Mouse (Mus musculus): ENCODE measurements around the gene Ttc7b.
A peak's percentile ranks its signal among the peaks of the same experiment; 100 is the strongest.

Gene Ttc7b

DNA sequence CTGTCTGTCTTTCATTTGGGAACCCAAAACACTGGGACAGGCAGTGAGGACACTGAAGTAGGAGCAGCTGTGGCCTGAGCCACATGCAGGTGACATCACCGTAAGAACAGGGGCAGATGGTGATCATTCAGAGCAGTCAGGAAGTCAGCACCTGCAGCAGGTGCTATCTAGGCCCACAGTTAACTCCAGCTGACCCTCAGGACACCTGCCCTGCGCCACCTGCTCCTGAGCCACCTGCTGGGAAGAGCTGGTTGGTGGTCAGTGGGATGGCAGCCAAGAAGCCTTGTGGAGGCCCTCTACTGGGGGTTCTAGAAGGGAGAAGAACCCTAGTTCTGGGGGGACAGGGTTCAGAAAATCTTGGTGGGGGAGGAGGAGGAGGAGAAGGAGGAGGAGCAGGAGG, 216.3 kb downstream of the Ttc7b start:
- DNase-seq (ENCODE audit: low spot score), result no peak

GRCm38 (mm10) chr12:100303141-100303540, 217.5 kb downstream of the Ttc7b start:
- no peak for DNase-seq (ENCODE audit: low spot score)

DNA sequence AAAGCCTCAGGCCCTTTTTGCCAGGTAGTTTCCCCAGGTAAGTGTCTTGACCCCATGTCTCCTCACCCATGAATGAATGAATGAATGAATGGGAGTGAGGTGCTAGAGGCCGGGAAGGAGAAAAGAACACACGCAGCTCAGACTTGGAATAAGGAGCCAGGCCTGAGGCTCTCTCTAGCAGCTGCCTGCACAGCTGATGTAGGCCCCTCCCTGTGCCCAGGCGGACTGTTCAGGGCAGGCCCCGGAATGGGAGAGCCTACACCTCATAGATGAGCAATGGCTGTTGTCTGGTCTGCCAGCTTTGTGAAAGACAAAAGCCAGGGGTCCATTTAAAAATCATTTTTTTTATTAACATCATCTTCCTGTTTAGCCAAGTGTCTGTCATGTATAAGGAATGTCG, 220.2 kb downstream of the Ttc7b start:
- DNase-seq (ENCODE audit: low spot score), result no peak

GRCm38 (mm10) chr12:100299322-100299726, 221.3 kb downstream of the Ttc7b start:
- no peak for DNase-seq (ENCODE audit: low spot score)

DNA sequence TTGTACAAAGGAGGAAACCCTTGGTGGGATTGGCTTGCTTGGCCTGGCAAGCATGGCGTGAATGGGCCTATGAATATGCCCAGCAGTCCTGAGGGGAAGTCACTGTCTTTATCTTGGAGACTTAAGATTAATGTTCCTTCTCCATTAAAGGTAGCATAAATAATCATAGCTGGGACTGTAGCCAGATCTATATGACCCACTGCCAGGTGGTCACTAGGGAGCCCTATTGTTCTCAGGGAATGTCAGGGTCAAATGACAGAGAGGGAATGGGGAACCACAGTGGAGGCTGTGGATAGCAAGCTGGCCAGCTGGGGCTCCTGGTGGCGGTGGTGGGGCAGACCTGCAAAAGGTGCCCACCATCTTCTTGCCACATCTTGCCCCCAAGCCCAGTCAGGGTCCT, 221.8 kb downstream of the Ttc7b start:
- DNase-seq (ENCODE audit: low spot score), result no peak

GRCm38 (mm10) chr12:100297961-100298360, 222.7 kb downstream of the Ttc7b start:
- DNase-seq (ENCODE audit: low spot score), result no peak

DNA sequence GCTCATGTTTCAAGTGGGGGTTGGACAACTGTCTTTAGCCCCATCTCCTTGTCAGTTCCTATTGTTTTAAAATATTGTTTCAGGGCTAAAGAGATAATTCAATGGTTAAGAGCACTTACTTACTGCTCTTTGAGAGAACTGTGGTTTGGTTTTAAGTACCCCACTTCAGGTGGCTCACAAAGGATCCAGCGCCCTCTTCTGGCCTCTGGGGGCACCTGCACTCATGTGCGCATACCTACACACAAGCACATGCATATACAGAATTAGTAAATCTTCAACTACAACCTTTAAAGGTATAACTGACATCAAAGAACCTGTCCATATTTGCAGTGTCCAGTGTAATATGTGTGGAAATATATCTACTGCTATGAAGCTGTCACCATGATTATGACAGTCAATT, 226.2 kb downstream of the Ttc7b start:
- DNase-seq (ENCODE audit: low spot score), result no peak

- DNase-seq (ENCODE audit: low spot score), result no peak
Observed at GRCm38 (mm10) chr12:100293956-100294355, 226.7 kb downstream of the Ttc7b start.

DNA sequence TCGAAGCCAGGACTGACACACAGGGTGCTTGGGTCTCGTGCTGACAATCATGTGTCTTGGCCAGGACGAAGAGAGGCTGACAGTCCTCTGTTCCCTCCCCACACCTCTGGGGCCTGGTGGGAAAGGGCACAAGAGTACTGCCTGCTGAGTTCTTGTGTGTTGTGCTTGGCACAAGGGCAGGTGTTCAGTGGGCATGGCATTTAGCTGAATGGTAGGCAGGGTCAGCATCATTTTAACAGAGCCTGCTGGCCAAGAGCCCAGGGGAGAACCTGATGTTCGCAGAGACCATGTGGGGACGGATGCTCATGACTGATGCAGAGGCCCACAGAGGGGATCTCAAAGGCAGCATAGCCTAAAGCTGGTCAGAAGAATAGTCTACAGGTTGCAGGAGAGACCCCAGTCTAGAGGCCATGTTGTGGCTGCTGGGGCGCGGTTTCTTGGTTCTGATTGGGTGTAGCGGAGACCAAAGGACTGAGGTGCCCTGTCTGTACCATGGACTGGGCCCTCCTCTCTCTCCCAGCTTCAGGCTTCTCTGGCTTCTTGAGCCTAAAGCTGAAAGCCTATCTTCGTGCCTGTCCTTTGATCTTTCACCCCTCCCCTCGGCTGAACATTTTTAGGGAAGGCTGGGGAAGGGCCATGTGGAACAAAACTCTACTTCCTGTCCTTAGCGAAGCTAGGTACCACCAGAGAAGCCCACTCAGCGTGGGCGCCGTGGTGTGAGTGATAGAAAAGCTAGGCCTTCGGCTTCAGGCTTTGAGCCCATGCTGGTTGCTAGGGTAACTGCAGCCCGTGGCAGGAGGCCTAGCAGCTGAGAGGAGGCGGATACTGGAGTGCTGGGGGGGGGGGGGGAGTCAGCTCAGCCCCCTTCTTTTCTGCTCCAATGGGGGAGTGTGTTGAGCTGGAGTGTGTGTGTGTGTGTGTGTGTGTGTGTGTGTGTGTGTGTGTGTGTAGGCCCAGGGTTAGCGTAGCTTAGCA, 229.6 kb downstream of the Ttc7b start:
- DNase-seq (ENCODE audit: low spot score), result no peak

DNA sequence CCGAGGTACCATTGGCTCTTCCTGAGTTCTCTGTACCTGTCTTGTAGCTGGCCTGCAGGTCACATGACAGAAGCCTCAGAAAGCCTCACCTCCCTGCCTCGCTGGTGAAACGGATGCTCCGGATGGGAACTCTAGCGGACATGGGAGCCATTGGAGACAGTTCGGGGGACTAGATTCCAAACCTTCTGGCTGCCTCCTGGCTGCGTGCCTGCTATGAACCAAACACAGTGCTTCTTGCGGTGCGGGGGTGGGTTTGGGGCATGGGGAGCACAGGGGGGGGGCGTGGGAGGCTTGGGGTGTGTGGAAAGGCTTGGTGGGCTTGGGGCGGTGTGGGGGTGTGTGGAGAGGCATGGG, 230.5 kb downstream of the Ttc7b start:
- no peak for DNase-seq (ENCODE audit: low spot score)

GRCm38 (mm10) chr12:100289267-100290177, 231.1 kb downstream of the Ttc7b start:
- no peak for DNase-seq (ENCODE audit: low spot score)

- DNase-seq (ENCODE audit: low spot score), result no peak
Observed at GRCm38 (mm10) chr12:100288018-100288417, 232.6 kb downstream of the Ttc7b start.

GRCm38 (mm10) chr12:100287565-100287964, 233.1 kb downstream of the Ttc7b start:
- DNase-seq (ENCODE audit: low spot score), result no peak

DNA sequence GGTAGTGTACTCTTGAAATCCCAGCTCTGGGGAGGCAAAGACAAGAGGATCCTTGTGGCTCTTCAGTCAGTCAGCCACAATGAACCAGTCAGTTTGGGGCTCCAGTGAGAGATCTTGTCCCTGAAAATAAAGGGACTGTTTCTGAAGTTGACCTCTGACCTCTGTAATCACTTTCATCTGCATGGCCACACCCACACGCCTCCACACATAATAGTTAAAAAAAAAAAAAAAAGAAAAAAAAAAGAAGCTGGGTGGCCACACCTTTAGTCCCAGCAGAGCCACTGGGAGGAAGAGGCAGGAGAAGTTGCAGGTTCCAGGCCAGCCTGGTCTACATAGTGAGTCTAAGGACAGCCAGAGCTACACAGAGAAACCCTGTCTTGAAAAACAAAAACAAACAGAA, 237.3 kb downstream of the Ttc7b start:
- no peak for DNase-seq (ENCODE audit: low spot score)

DNA sequence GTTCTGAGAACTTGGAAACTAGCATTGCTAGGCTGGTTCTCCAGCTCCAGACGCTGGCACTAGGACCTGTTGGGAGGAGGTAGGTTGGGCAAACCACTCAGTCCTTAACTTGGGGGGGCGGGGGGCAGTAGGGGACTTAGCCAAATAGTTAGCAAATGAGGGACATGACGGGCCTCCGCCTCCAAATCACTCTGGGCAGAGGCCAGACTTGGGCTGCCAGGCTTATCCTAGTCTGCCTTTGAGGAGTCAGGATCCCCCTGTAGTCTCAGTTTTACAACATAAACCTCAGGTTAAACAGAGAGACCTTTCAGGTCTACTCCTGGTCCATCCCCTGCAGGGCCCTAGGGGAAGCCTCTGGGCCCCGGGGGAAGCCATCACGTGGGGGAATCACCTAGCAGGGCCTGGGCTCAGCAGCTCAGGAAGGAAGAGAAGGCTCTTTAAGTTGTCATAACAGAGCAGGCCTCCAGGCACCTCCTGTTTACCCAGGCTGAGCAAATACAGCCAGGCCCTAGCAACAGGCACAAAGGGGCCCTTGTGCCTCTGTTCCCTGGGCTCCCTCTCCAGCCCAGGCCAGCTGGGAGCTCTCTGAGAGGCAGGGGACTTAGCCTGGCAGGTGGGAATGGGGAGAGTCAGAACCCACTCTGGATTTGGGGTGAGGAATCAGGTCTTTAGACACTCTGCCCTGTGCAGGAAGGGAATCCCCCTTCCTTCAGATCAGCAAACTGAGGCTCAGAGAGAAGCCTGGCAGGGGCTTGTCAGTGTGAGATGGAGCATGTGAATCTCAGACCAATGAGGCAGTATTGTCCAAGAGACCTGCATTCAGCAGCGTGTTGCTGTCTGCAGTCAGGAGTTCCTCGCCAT, 238.4 kb downstream of the Ttc7b start:
- peak; percentile 51 for DNase-seq (ENCODE audit: low spot score)

DNA sequence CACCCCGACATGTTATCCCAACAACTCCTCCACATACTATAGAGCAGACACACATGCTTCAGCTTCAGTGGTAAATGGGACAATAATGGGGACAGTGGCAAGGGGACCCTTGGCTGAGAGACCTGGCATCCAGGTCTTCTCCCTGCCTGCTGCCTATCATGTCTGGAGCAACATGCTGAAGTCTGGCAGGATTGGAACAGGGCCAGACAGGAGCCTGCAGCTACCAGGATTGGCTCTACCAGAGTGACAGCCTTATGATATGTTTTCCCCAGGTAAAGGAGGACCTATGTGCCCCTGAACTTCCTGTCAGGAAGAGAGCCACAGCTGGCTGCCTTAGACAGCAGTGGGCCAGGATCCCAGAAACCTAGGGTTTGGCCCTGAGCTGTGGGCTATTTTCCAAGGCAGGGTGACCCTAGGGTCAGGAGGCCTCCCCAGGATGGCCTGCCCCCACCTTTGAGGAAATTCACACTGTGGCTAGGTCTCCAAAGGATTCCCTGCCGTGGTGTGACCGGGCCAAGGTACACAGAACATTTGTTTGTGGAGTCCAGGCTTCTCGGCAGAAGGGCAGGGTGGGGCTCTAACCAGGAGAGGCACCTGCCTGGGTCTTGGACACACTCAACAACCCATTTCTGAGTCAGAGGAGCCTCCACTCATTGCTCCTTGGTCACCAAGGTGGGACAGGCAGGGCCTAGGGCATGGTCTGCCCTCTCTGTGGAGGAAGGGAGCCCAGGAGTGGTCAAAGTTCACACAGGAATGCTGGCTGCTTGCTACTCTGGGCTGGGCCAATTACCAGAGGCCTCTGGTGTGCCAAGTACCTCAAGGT, 239.4 kb downstream of the Ttc7b start:
- no peak for DNase-seq (ENCODE audit: low spot score)

DNA sequence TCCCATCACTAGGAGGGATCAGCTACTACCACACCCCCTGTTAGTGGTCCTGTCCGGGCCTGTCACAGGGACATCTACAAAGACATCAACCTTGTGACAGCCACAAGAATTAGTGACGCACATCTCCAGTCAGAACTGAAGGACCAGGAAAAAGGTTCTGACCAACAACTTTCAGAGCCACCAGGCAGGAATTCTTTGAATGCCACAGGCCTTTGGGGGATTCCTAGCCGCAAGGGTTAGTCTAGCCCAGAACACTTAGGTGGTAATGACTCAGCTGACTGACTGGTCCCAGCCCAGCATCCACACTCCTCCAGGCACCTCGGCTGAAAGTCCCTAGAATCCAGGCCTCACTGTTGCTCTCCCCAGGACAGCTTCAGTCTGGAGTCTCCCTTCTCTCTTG, 240.7 kb downstream of the Ttc7b start:
- no peak for DNase-seq (ENCODE audit: low spot score)

- no peak for DNase-seq (ENCODE audit: low spot score)
Observed at GRCm38 (mm10) chr12:100278358-100278757, 242.3 kb downstream of the Ttc7b start.

- DNase-seq (ENCODE audit: low spot score), result no peak
Observed at GRCm38 (mm10) chr12:100277534-100277905, 243.1 kb downstream of the Ttc7b start.

GRCm38 (mm10) chr12:100276607-100277533, 243.8 kb downstream of the Ttc7b start:
- no peak for DNase-seq (ENCODE audit: low spot score)
